Comparison of ENCODE assay signal across 8 mouse cellular contexts in the genomic region with DNA sequence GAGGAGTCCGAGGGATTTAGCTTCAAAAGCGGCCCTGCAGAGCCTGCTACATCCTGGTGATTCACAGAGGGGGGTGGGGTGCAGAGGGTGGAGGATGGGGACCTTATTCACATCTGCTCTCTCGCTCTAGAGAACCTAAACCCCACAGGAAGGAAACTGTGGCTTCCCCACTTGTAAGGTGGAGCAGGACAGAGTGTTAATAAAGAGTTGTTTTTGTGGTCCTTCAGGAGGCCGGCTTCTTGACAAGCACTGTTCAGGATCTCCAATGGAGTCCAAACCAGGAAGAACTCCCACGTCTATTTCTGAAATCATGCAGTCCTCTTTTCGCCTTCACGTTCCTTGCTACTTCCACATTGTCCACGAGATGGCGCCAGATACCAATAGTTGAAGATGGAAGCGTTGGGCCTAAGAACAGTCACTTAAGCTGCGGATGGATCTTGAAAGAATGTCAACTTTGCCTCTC. TPM values are rescaled to one million over a fixed set of nuclear protein-coding genes. Genes with fewer than 3 reads are reported as not detected.
DNase-seq lines count a peak whose midpoint lies in the region; ATAC-seq and TF ChIP-seq lines count a peak whose summit lies in the region.

No protein-coding gene starts in this region.

- H3K27me3 ChIP-seq in embryonic facial prominence, embryonic 10.5 days (replicated peaks; ENCODE audit: low read depth, poor library complexity, severe bottlenecking), result no peaks in the 10 kb centered on the region; the same call in 1 of the 2 replicates
- H3K27me3 ChIP-seq in limb, embryonic 14.5 days (ENCODE audit: control insufficient read depth, insufficient read depth, low read length), result no peaks in the 10 kb centered on the region
- H3K27me3 ChIP-seq in stomach, embryonic 14.5 days (ENCODE audit: control insufficient read depth, insufficient read depth, low read length), result no peaks in the 10 kb centered on the region

- TF ChIP-seq POLR2A in limb, embryonic 14.5 days (IDR thresholded peaks at IDR 0.05; ENCODE audit: borderline replicate concordance, extremely low read depth, insufficient read depth, insufficient read length), result no peak

- 0 out of 2 replicates have a peak overlapping the region, but pooled peaks have one; percentile 13 for H3K4me2 ChIP-seq in limb, embryonic 14.5 days (replicated peaks; ENCODE audit: low read depth, low read length, severe bottlenecking)
- no peak overlapping the region for H3K4me2 ChIP-seq in stomach, embryonic 14.5 days (replicated peaks; ENCODE audit: low read depth, low read length)

- peaks cover 13% of the 10 kb centered on the region for H3K4me1 ChIP-seq in embryonic facial prominence, embryonic 10.5 days
- no peaks in the 10 kb centered on the region for H3K4me1 ChIP-seq in limb, embryonic 14.5 days (ENCODE audit: control insufficient read depth, insufficient read depth, low read length)
- 0 out of 2 replicates have a peak, but pooled peaks cover 11% of the 10 kb centered on the region for H3K4me1 ChIP-seq in stomach, embryonic 14.5 days (ENCODE audit: control insufficient read depth, insufficient read depth, low read length)

- ATAC-seq in limb, embryonic 14.5 days (ENCODE audit: low FRiP score, low read depth), result no peak
- ATAC-seq in stomach, embryonic 14.5 days (ENCODE audit: insufficient number of reproducible peaks, insufficient read depth, low FRiP score, low read depth), result peak; percentile 2; the same call in 1 of the 2 replicates

- WGBS in embryonic facial prominence, embryonic 10.5 days, result 9% methylated on average over 11 of the region's 11 CpGs
- WGBS in limb, embryonic 14.5 days, result 9% methylated on average over 11 of the region's 11 CpGs
- 6% methylated on average over 11 of the region's 11 CpGs for WGBS in stomach, embryonic 14.5 days

- H3K27ac ChIP-seq in embryonic facial prominence, embryonic 10.5 days (replicated peaks), result no peak overlapping the region
- no peak overlapping the region for H3K27ac ChIP-seq in limb, embryonic 14.5 days (replicated peaks; ENCODE audit: low read depth, low read length)
- no peak overlapping the region for H3K27ac ChIP-seq in stomach, embryonic 14.5 days (ENCODE audit: low read length)

- peak; percentile 24 for DNase-seq in 3134 (ENCODE audit: extremely low read depth, insufficient read length, low spot score)
- peak; percentile 89 for DNase-seq in adrenal gland, postnatal 10 days
- peak; percentile 81 for DNase-seq in embryonic facial prominence, embryonic 10.5 days (ENCODE audit: low spot score)
- peak; percentile 81 to 95 for DNase-seq in heart, adult 18-20 months
- peak; percentile 33 to 82 for DNase-seq in kidney, adult 8-10 months
- DNase-seq in limb, embryonic 14.5 days (ENCODE audit: low spot score), result peak; percentile 76
- peak; percentile 93 for DNase-seq in naive thymus-derived CD4-positive, alpha-beta T cell, adult 2 months (ENCODE audit: low read depth)

- no peak overlapping the region for H3K4me3 ChIP-seq in embryonic facial prominence, embryonic 10.5 days
- no peak overlapping the region for H3K4me3 ChIP-seq in limb, embryonic 14.5 days (replicated peaks; ENCODE audit: low read length)
- no peak overlapping the region for H3K4me3 ChIP-seq in stomach, embryonic 14.5 days (ENCODE audit: low read depth, low read length)

- no peaks in the 10 kb centered on the region for H3K36me3 ChIP-seq in embryonic facial prominence, embryonic 10.5 days (replicated peaks)
- no peaks in the 10 kb centered on the region for H3K36me3 ChIP-seq in limb, embryonic 14.5 days (ENCODE audit: control insufficient read depth, insufficient read depth, low read length)
- H3K36me3 ChIP-seq in stomach, embryonic 14.5 days (ENCODE audit: control insufficient read depth, insufficient read depth, low read length), result no peaks in the 10 kb centered on the region

- H3K9me3 ChIP-seq in embryonic facial prominence, embryonic 10.5 days, result no peaks in the 10 kb centered on the region
- H3K9me3 ChIP-seq in limb, embryonic 14.5 days (ENCODE audit: control insufficient read depth, low read length), result no peaks in the 10 kb centered on the region
- no peaks in the 10 kb centered on the region for H3K9me3 ChIP-seq in stomach, embryonic 14.5 days (ENCODE audit: control insufficient read depth, low read depth, low read length)

- H3K9ac ChIP-seq in limb, embryonic 14.5 days (ENCODE audit: low read depth, low read length, severe bottlenecking), result no peak overlapping the region
- no peak overlapping the region for H3K9ac ChIP-seq in stomach, embryonic 14.5 days (replicated peaks; ENCODE audit: low read depth, low read length)

RNA-seq across cellular contexts. Expression of gene A630076J17Rik, which starts 3.0 kb away (rescaled TPM):
- under 1 TPM in 1 of 2 experiments, not detected in 1; 0.45 TPM for total RNA-seq in adrenal gland, postnatal 10 days (2021)
- not detected in 2 replicates for polyA plus RNA-seq in embryonic facial prominence, embryonic 10.5 days (2016; fragmentation: Nextera tagmentation; extraction: Ambion mirVana)
- not detected for total RNA-seq in heart, adult 18-20 months (2021)
- polyA plus RNA-seq in limb, embryonic 14.5 days (2012; rRNA removed), result not detected in 2 replicates
- polyA plus RNA-seq in limb, embryonic 14.5 days (2014; fragmentation: Nextera tagmentation; extraction: Ambion mirVana), result not detected in 2 replicates
- 1.2 and 1.3 TPM in 2 replicates for polyA plus RNA-seq in stomach, embryonic 14.5 days (2014; fragmentation: Nextera tagmentation; extraction: Ambion mirVana)

RNA-seq across cellular contexts. Expression of gene Prok1, which starts 6.1 kb away (rescaled TPM):
- total RNA-seq in adrenal gland, postnatal 10 days (2021), result 1 to 10 TPM; 6.2 to 6.7 TPM
- not detected in 2 replicates for polyA plus RNA-seq in embryonic facial prominence, embryonic 10.5 days (2016; fragmentation: Nextera tagmentation; extraction: Ambion mirVana)
- total RNA-seq in heart, adult 18-20 months (2021), result under 1 TPM in 1 of 2 experiments, not detected in 1; 0.28 TPM
- 0.37 and 0.72 TPM in 2 replicates for polyA plus RNA-seq in limb, embryonic 14.5 days (2012; rRNA removed)
- 0.10 and 0.19 TPM in 2 replicates for polyA plus RNA-seq in limb, embryonic 14.5 days (2014; fragmentation: Nextera tagmentation; extraction: Ambion mirVana)
- not detected in 2 replicates for polyA plus RNA-seq in stomach, embryonic 14.5 days (2014; fragmentation: Nextera tagmentation; extraction: Ambion mirVana)

RNA-seq across cellular contexts. Expression of gene Cym, which starts 11.8 kb away (rescaled TPM):
- total RNA-seq in adrenal gland, postnatal 10 days (2021), result 1 to 10 TPM in 1 of 2 experiments, under 1 TPM in 1; 0.88 to 1.2 TPM
- 0.11 TPM in 1 of 2 replicates, not detected in the other for polyA plus RNA-seq in embryonic facial prominence, embryonic 10.5 days (2016; fragmentation: Nextera tagmentation; extraction: Ambion mirVana)
- not detected for total RNA-seq in heart, adult 18-20 months (2021)
- 0.45 and 0.47 TPM in 2 replicates for polyA plus RNA-seq in limb, embryonic 14.5 days (2012; rRNA removed)
- polyA plus RNA-seq in limb, embryonic 14.5 days (2014; fragmentation: Nextera tagmentation; extraction: Ambion mirVana), result 0.32 and 0.40 TPM in 2 replicates
- 2,615 and 2,827 TPM in 2 replicates for polyA plus RNA-seq in stomach, embryonic 14.5 days (2014; fragmentation: Nextera tagmentation; extraction: Ambion mirVana)

RNA-seq across cellular contexts. Expression of gene Lamtor5, which starts 45.3 kb away (rescaled TPM):
- total RNA-seq in adrenal gland, postnatal 10 days (2021), result 10 to 100 TPM; 71.5 to 73.4 TPM
- 187 and 191 TPM in 2 replicates for polyA plus RNA-seq in embryonic facial prominence, embryonic 10.5 days (2016; fragmentation: Nextera tagmentation; extraction: Ambion mirVana)
- total RNA-seq in heart, adult 18-20 months (2021), result 10 to 100 TPM; 64.6 to 70.8 TPM
- polyA plus RNA-seq in limb, embryonic 14.5 days (2012; rRNA removed), result 87.4 and 101 TPM in 2 replicates
- polyA plus RNA-seq in limb, embryonic 14.5 days (2014; fragmentation: Nextera tagmentation; extraction: Ambion mirVana), result 194 and 202 TPM in 2 replicates
- 196 and 201 TPM in 2 replicates for polyA plus RNA-seq in stomach, embryonic 14.5 days (2014; fragmentation: Nextera tagmentation; extraction: Ambion mirVana)

RNA-seq across cellular contexts. Expression of gene Kcna10, which starts 50.5 kb away (rescaled TPM):
- total RNA-seq in adrenal gland, postnatal 10 days (2021), result not detected
- polyA plus RNA-seq in embryonic facial prominence, embryonic 10.5 days (2016; fragmentation: Nextera tagmentation; extraction: Ambion mirVana), result not detected in 2 replicates
- not detected for total RNA-seq in heart, adult 18-20 months (2021)
- polyA plus RNA-seq in limb, embryonic 14.5 days (2012; rRNA removed), result not detected in 2 replicates
- polyA plus RNA-seq in limb, embryonic 14.5 days (2014; fragmentation: Nextera tagmentation; extraction: Ambion mirVana), result not detected in 2 replicates
- not detected in 2 replicates for polyA plus RNA-seq in stomach, embryonic 14.5 days (2014; fragmentation: Nextera tagmentation; extraction: Ambion mirVana)

Comparison
In these comparisons a context has a peak if more than half of its experiments do, and no peak if none do; other contexts are left out.
1. DNase-seq: peak in every context shown above with its lines; median percentile 93 in naive thymus-derived CD4-positive, alpha-beta T cell, adult 2 months; 89 in adrenal gland, postnatal 10 days; 88 in heart, adult 18-20 months; 81 in embryonic facial prominence, embryonic 10.5 days; 76 in limb, embryonic 14.5 days; 58 in kidney, adult 8-10 months; 24 in 3134.
2. RNA of gene Cym, which starts 11.8 kb away (polyA plus RNA-seq): 2,615 to 2,827 TPM in stomach, embryonic 14.5 days; 0.32 to 0.47 TPM in limb, embryonic 14.5 days and 0.11 TPM in embryonic facial prominence, embryonic 10.5 days; every median in the first group is over 1,000 times any median in the second.